Mouse (Mus musculus): ENCODE measurements around the gene Stac3.

DNA sequence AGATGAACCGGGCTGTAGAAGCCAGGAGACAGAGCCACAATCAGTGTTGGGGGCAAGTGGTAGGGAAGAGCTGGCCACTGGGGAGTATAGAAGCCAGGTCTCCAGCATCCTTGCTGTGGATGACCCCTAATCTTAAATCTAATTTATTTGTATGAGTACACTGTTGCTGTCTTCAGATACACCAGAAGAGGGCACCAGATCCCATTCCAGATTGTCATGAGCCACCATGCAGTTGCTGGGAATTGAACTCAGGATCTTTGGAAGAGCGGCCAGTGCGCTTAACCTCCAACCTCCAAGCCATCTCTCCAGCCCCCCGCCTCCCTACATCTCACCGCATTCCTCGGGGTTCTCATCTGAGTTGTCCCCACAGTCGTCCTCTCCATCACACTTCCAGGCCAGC, 45.0 kb downstream of the Stac3 start:
- TF ChIP-seq FLI1 (IDR thresholded peaks at IDR 0.05; ENCODE audit: low read length) = no peak
- no peak for TF ChIP-seq GATA1 (IDR thresholded peaks at IDR 0.05; ENCODE audit: borderline replicate concordance, low read length)
